Mouse (Mus musculus): ENCODE measurements around the gene Kcnj15. TPM values are rescaled to one million over a fixed set of nuclear protein-coding genes. Genes with fewer than 3 reads are reported as not detected.

The Kcnj15 gene
- polyA plus RNA-seq (2014; fragmentation: Illumina TruSeq; extraction: RNeasy Lipid Tissue Mini Kit (QIAGEN cat#74804); ENCODE audit: insufficient read depth, low read depth, low replicate concordance), result 19.0 TPM

DNA sequence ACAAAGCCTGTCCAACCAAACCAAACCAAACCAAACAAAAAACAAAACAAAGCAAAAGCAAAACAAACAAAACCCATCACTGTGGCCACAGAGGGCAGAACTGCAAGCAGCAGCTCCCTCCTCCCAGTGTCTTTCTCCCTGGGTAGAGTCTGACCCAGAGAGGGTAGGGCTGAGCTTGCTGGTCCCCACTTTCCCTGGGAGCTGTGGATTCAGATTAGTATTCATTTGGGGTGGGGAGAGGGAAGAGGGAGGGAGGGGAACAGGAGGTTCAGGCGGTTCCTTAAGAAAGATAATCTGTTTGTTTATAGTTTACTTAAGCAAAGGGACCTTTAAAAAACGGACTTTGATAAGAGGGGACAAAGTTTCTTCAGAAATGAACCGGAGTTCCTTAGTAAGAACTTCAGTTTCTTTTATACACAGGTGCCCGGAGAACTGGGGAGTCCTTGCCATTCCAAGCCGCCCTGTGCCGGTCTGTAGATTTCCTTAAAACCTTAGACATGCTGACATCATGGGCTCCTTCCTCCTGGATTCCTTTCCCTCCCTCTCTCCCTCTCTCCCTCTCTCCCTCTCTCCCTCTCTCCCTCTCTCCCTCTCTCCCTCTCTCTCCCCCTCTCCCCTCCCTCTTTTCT, at the start of gene Kcnj15:
Gene Kcnj15 (plus strand): TSS at position 293 of the 629 bp plus-strand sequence.

Data from lung, adult 10 weeks (tissue).